Mouse (Mus musculus) CH12.LX (cell line): ENCODE data around the gene Clptm1l. TPM values are rescaled to one million over a fixed set of nuclear protein-coding genes. Genes with fewer than 3 reads are reported as not detected.

Experiments used
- DNase-seq: peaks from one replicate; pipeline ENCODE4 v3.0.0-alpha.2; 2013; ENCODE audit errors: extremely low read depth
- H3K27ac ChIP-seq: 2 replicates; pipeline ENCODE4 v1.5.1; 2012; ENCODE audit warnings: low read depth, mild to moderate bottlenecking, control low read depth, moderate library complexity; ENCODE audit not compliant: insufficient read depth
- H3K27me3 ChIP-seq: replicated peaks from 2 replicates; pipeline ENCODE3; 2012; ENCODE audit warnings: inconsistent platforms
- H3K36me3 ChIP-seq, 2 experiments: replicated peaks in 1 of 2; 2 replicates each; pipeline versions ENCODE3 to v1.6.1; 2012; ENCODE audit warnings: inconsistent platforms in 1 of 2, low read length in 1 of 2, mild to moderate bottlenecking in 1 of 2, mixed read lengths in 1 of 2, moderate library complexity in 1 of 2; ENCODE audit not compliant: control insufficient read depth in 1 of 2, insufficient read depth in 1 of 2
- H3K4me1 ChIP-seq, 2 experiments: 2 replicates each; pipeline ENCODE4 v1.6.1; 2012; ENCODE audit warnings: inconsistent platforms in 1 of 2, moderate library complexity in 1 of 2; ENCODE audit not compliant: insufficient read depth in 2 of 2, control insufficient read depth in 1 of 2
- H3K4me2 ChIP-seq: 2 replicates; pipeline ENCODE4 v1.6.1; 2012; ENCODE audit warnings: low read depth, mild to moderate bottlenecking, control low read depth; ENCODE audit not compliant: poor library complexity, insufficient read depth, severe bottlenecking
- H3K4me3 ChIP-seq, 3 experiments: fragments of 150-350 bp in 1 of 3; sonication (generic) in 1 of 3; replicated peaks in 1 of 3; 2 replicates each; pipeline versions ENCODE3 to v1.5.1; 2011 to 2012; ENCODE audit warnings: low read depth in 2 of 3, low read length in 2 of 3, mild to moderate bottlenecking in 2 of 3, moderate library complexity in 2 of 3, control low read depth in 1 of 3, improper control_type of control experiment in 1 of 3, inconsistent platforms in 1 of 3, mixed read lengths in 1 of 3; ENCODE audit not compliant: poor library complexity in 1 of 3
- H3K79me2 ChIP-seq: replicated peaks from 2 replicates; pipeline ENCODE4 v1.6.1; 2012; ENCODE audit warnings: mild to moderate bottlenecking, moderate library complexity; ENCODE audit not compliant: control insufficient read depth, poor library complexity, insufficient read depth, severe bottlenecking; ENCODE audit errors: extremely low read depth
- H3K9ac ChIP-seq: 2 replicates; pipeline ENCODE4 v1.6.1; 2012; ENCODE audit warnings: low read depth, mild to moderate bottlenecking, control low read depth, moderate library complexity; ENCODE audit not compliant: insufficient read depth
- H3K9me3 ChIP-seq: replicated peaks from 2 replicates; pipeline ENCODE3; 2012; ENCODE audit warnings: low read length, inconsistent platforms, mixed read lengths
- BHLHE40 ChIP-seq: IDR thresholded peaks from 2 replicates; pipeline ENCODE4 v1.6.1; 2011; ENCODE audit warnings: mild to moderate bottlenecking, low read depth, low read length, improper control_type of control experiment
- CHD1 ChIP-seq: IDR thresholded peaks from 2 replicates; pipeline ENCODE4 v1.6.1; 2012; ENCODE audit warnings: low read depth, low read length, improper control_type of control experiment, inconsistent platforms
- CHD2 ChIP-seq: IDR thresholded peaks from 2 replicates; pipeline ENCODE4 v1.6.1; 2011; ENCODE audit warnings: low read length, improper control_type of control experiment
- ELF1 ChIP-seq: IDR thresholded peaks from 2 replicates; pipeline ENCODE4 v1.6.1; 2014; ENCODE audit warnings: low read depth, mild to moderate bottlenecking, inconsistent platforms, low read length, improper control_type of control experiment
- ETS1 ChIP-seq: conservative IDR thresholded peaks from 2 replicates; pipeline ENCODE4 v1.6.1; 2012; ENCODE audit warnings: low read depth, mild to moderate bottlenecking, inconsistent platforms, low read length, improper control_type of control experiment, moderate library complexity
- GABPA ChIP-seq: IDR thresholded peaks from 2 replicates; pipeline ENCODE4 v1.6.1; 2012; ENCODE audit warnings: low read depth, low read length, improper control_type of control experiment, inconsistent platforms; ENCODE audit not compliant: insufficient replicate concordance
- HCFC1 ChIP-seq: IDR thresholded peaks from 2 replicates; pipeline ENCODE4 v1.6.1; 2012; ENCODE audit warnings: low read depth, mild to moderate bottlenecking, inconsistent platforms, low read length, improper control_type of control experiment
- IRF4 ChIP-seq: IDR thresholded peaks from 2 replicates; pipeline ENCODE4 v1.6.1; 2014; ENCODE audit warnings: low read depth, mild to moderate bottlenecking, inconsistent platforms, low read length, improper control_type of control experiment
- JUN ChIP-seq: IDR thresholded peaks from 2 replicates; pipeline ENCODE4 v1.6.1; 2011; ENCODE audit warnings: low read depth, mild to moderate bottlenecking, low read length, improper control_type of control experiment, moderate library complexity; ENCODE audit not compliant: insufficient read depth
- JUND ChIP-seq: conservative IDR thresholded peaks from 2 replicates; pipeline ENCODE4 v1.6.1; 2011; ENCODE audit warnings: low read depth, low read length, improper control_type of control experiment
- KAT2A ChIP-seq: IDR thresholded peaks from 2 replicates; pipeline ENCODE4 v1.6.1; 2012; ENCODE audit warnings: low read length, improper control_type of control experiment, inconsistent platforms; ENCODE audit not compliant: insufficient replicate concordance
- MAX ChIP-seq: IDR thresholded peaks from 2 replicates; pipeline ENCODE4 v1.6.1; 2011; ENCODE audit warnings: low read length, improper control_type of control experiment
- MAZ ChIP-seq: IDR thresholded peaks from 2 replicates; pipeline ENCODE4 v1.6.1; 2012; ENCODE audit warnings: low read depth, mild to moderate bottlenecking, inconsistent platforms, low read length, improper control_type of control experiment, moderate library complexity
- MEF2A ChIP-seq: IDR thresholded peaks from 2 replicates; pipeline ENCODE4 v1.6.1; 2014; ENCODE audit warnings: low read depth, mild to moderate bottlenecking, inconsistent platforms, low read length, improper control_type of control experiment, borderline replicate concordance
- MXI1 ChIP-seq: IDR thresholded peaks from 2 replicates; pipeline ENCODE4 v1.6.1; 2011; ENCODE audit warnings: mild to moderate bottlenecking, low read depth, low read length, improper control_type of control experiment
- MYC ChIP-seq: IDR thresholded peaks from 2 replicates; pipeline ENCODE4 v1.6.1; 2011; ENCODE audit warnings: low read depth, mild to moderate bottlenecking, improper control_type of control experiment, low read length
- NELFE ChIP-seq: IDR thresholded peaks from 2 replicates; pipeline ENCODE4 v1.6.1; 2011; ENCODE audit warnings: low read depth, low read length, improper control_type of control experiment
- NRF1 ChIP-seq: IDR thresholded peaks from 2 replicates; pipeline ENCODE4 v1.6.1; 2014; ENCODE audit warnings: low read depth, mild to moderate bottlenecking, inconsistent platforms, low read length, improper control_type of control experiment, moderate library complexity
- PAX5 ChIP-seq: IDR thresholded peaks from 2 replicates; pipeline ENCODE4 v1.6.1; 2012; ENCODE audit warnings: low read length, inconsistent platforms, mixed read lengths
- POLR2A ChIP-seq: IDR thresholded peaks from 2 replicates; pipeline ENCODE4 v1.6.1; 2011; ENCODE audit warnings: low read depth, mild to moderate bottlenecking, improper control_type of control experiment, low read length
- POLR2AphosphoS2 ChIP-seq: IDR thresholded peaks from 2 replicates; pipeline ENCODE4 v1.6.1; 2011; ENCODE audit warnings: low read depth, low read length, improper control_type of control experiment
- RAD21 ChIP-seq: IDR thresholded peaks from 2 replicates; pipeline ENCODE4 v1.6.1; 2011; ENCODE audit warnings: low read depth, mild to moderate bottlenecking, low read length, improper control_type of control experiment, moderate library complexity
- RCOR1 ChIP-seq: conservative IDR thresholded peaks from 2 replicates; pipeline ENCODE4 v1.6.1; 2012; ENCODE audit warnings: low read depth, mild to moderate bottlenecking, inconsistent platforms, low read length, improper control_type of control experiment
- SIN3A ChIP-seq: IDR thresholded peaks from 2 replicates; pipeline ENCODE4 v1.6.1; 2012; ENCODE audit warnings: low read length, improper control_type of control experiment, inconsistent platforms
- SMC3 ChIP-seq: IDR thresholded peaks from 2 replicates; pipeline ENCODE4 v1.6.1; 2011; ENCODE audit warnings: low read depth, low read length, improper control_type of control experiment
- TCF12 ChIP-seq: IDR thresholded peaks from 2 replicates; pipeline ENCODE4 v1.6.1; 2014; ENCODE audit warnings: low read depth, mild to moderate bottlenecking, inconsistent platforms, low read length, improper control_type of control experiment
- USF1 ChIP-seq: IDR thresholded peaks from 2 replicates; pipeline ENCODE4 v1.6.1; 2014; ENCODE audit warnings: low read depth, mild to moderate bottlenecking, inconsistent platforms, low read length, improper control_type of control experiment
- USF2 ChIP-seq: conservative IDR thresholded peaks from 2 replicates; pipeline ENCODE4 v1.6.1; 2011; ENCODE audit warnings: low read depth, low read length, improper control_type of control experiment
- ZC3H11A ChIP-seq: IDR thresholded peaks from 2 replicates; pipeline ENCODE4 v1.6.1; 2012; ENCODE audit warnings: low read depth, mild to moderate bottlenecking, inconsistent platforms, low read length, improper control_type of control experiment
- ZKSCAN1 ChIP-seq: IDR thresholded peaks from 2 replicates; pipeline ENCODE4 v1.6.1; 2012; ENCODE audit warnings: low read depth, inconsistent platforms, low read length, improper control_type of control experiment, borderline replicate concordance
- ZMIZ1 ChIP-seq: IDR thresholded peaks from 2 replicates; pipeline ENCODE4 v1.6.1; 2012; ENCODE audit warnings: low read depth, mild to moderate bottlenecking, inconsistent platforms, low read length, improper control_type of control experiment
- ZNF384 ChIP-seq: IDR thresholded peaks from 2 replicates; pipeline ENCODE4 v1.6.1; 2012; ENCODE audit warnings: low read depth, low read length, improper control_type of control experiment, inconsistent platforms
- dilution Hi-C: fragments of 300-500 bp; cut with MboI; formaldehyde crosslinking; loops from 2 replicates; pipeline ENCODE4 v1.14.3; 2020; ENCODE audit warnings: low sequenced_read_pairs; ENCODE audit not compliant: extremely low pct_unique_long_range_greater_than_20kb, extremely low pct_ligation_motif_present
- in situ Hi-C: fragments of 300-500 bp; cut with MboI; formaldehyde crosslinking; loops from 3 replicates; pipeline ENCODE4 v1.14.3; 2019; ENCODE audit warnings: low sequenced_read_pairs, low pct_ligation_motif_present, low pct_unique_long_range_greater_than_20kb, mixed read lengths
- polyA plus RNA-seq: library from polyadenylated mRNA; unstranded; fragments of >175 nt; gene quantifications from 2 replicates; pipeline ENCODE4 v1.2.1, GENCODE M21; 2012; ENCODE audit warnings: low read depth; ENCODE audit not compliant: insufficient read length
- total RNA-seq, 2 experiments: library from RNA; depleted of rRNA; stranded (reverse); fragments of 300-350 nt in 1 of 2; fragments of >200 nt in 1 of 2; gene quantifications; 2 replicates each; pipeline ENCODE4 v1.2.3; 2012 to 2014

The Clptm1l gene
- total RNA-seq (2012; rRNA removed) (112 and 137 TPM in 2 replicates), total RNA-seq (2014; rRNA removed) (203 and 219 TPM in 2 replicates), polyA plus RNA-seq (121 and 143 TPM in 2 replicates)

GRCm38 (mm10) chr13:73603522-73604155 lies at the start of gene Clptm1l:
Gene Clptm1l, plus strand, starts transcription at chr13:73604006.
- Histone ChIP-seq H3K9me3 (no peaks in the 10 kb centered on the region), H3K79me2 (peaks cover 17% of the 10 kb centered on the region), H3K36me3 (peaks cover 21 to 34% of the 10 kb centered on the region in 2 experiments), H3K4me2 (peak within 1 kb of the TSS; percentile 85), H3K9ac (peak within 1 kb of the TSS; percentile 94), H3K4me3 (peak within 1 kb of the TSS; percentile 90 to 97 (median 90)), H3K4me1 (peaks cover 7 to 30% of the 10 kb centered on the region in 2 experiments), H3K27ac (peak within 1 kb of the TSS; percentile 39), H3K27me3 (no peaks in the 10 kb centered on the region)
- peak; percentile 91 for DNase-seq
- peak; percentile 9; the same call in 1 of the 2 replicates for TF ChIP-seq ZKSCAN1
- TF ChIP-seq MYC: 0 out of 2 replicates have a peak, but pooled peaks have one; percentile 54
- peak; percentile 82 for TF ChIP-seq ZMIZ1
- no peak for TF ChIP-seq PAX5
- 0 out of 2 replicates have a peak, but pooled peaks have one; percentile 69 for TF ChIP-seq POLR2AphosphoS2
- TF ChIP-seq MAZ: no peak
- peak; percentile 96 for TF ChIP-seq MAX
- TF ChIP-seq JUND: no peak
- TF ChIP-seq KAT2A: peak; percentile 95
- no peak for TF ChIP-seq JUN
- peak; percentile 90 for TF ChIP-seq TCF12
- no peak for TF ChIP-seq CHD1
- peak; percentile 42 for TF ChIP-seq CHD2
- peak; percentile 88 for TF ChIP-seq IRF4
- TF ChIP-seq SMC3: no peak
- peak; percentile 94 for TF ChIP-seq MXI1
- TF ChIP-seq ZC3H11A: no peak
- TF ChIP-seq BHLHE40: peak; percentile 75
- peak; percentile 78 for TF ChIP-seq MEF2A
- TF ChIP-seq GABPA: peak; percentile 66; the same call in 1 of the 2 replicates
- no peak for TF ChIP-seq RAD21
- TF ChIP-seq ELF1: peak; percentile 98
- peak; percentile 70 for TF ChIP-seq NRF1
- TF ChIP-seq SIN3A: peak; percentile 99
- peak; percentile 61; the same call in 1 of the 2 replicates for TF ChIP-seq RCOR1
- TF ChIP-seq ETS1: peak; percentile 79
- no peak; the same call in 1 of the 2 replicates for TF ChIP-seq USF1
- TF ChIP-seq ZNF384: 0 out of 2 replicates have a peak, but pooled peaks have one; percentile 13
- peak; percentile 96 for TF ChIP-seq POLR2A
- no peak for TF ChIP-seq USF2
- TF ChIP-seq NELFE: peak; percentile 96
- TF ChIP-seq HCFC1: peak; percentile 94
- dilution Hi-C loops: no loop called here
- in situ Hi-C loops: loop anchor here (10.0 kb wide), 1 partner anchor 179 kb away; no protein-coding TSS in a partner anchor
